Mouse (Mus musculus): Measurements from ENCODE around the gene Slc3a1. TPM values are rescaled to one million over a fixed set of nuclear protein-coding genes. Genes with fewer than 3 reads are reported as not detected.

The Slc3a1 gene
- polyA plus RNA-seq, 1 experiment from 2014 or later: 0.14 TPM

DNA sequence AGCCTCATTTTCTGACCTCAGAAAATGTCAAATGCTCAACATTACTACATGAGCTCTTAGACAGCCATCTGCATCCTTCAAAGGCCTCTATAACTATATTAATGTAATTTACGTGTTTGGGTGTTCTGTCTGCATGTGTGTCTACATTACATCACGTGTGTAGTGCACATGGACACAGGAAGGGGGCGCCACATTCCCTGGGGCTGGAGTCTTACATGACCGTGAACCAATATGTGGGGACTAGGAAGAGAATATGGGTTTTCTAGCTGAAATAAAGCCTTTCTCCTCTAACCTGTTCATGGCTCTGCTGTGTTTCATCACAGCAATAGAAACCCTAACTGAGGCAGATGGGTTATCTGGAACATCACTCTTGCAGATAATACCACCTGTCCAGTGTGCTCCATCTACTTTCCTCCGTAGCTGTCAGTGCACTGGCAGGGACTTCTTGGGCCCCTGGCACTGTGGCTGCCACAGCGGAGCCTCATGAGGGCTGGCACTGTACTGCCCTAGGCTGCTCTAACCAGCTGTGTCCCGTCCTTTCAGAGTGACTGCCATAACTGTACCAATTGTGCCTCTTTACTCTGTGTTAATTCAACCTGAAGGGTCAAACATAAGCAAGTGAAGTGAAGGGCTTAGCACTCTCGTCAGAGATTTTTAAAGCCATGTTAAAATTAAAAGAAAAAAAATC is 43.1 kb downstream of the Slc3a1 start:
- Histone ChIP-seq H3K4me3 (replicated peaks) (no peak overlapping the region), H3K4me1 (peaks cover 3% of the 10 kb centered on the region), H3K27me3 (replicated peaks) (no peaks in the 10 kb centered on the region), H3K36me3 (peaks cover 71% of the 10 kb centered on the region), H3K4me2 (no peak overlapping the region), H3K27ac (replicated peaks) (no peak overlapping the region), H3K9me3 (replicated peaks) (no peaks in the 10 kb centered on the region), H3K9ac (replicated peaks) (no peak overlapping the region)
- no peak for ATAC-seq (ENCODE audit: low FRiP score)
- WGBS: 74% methylated on average over 8 of the region's 8 CpGs

DNA sequence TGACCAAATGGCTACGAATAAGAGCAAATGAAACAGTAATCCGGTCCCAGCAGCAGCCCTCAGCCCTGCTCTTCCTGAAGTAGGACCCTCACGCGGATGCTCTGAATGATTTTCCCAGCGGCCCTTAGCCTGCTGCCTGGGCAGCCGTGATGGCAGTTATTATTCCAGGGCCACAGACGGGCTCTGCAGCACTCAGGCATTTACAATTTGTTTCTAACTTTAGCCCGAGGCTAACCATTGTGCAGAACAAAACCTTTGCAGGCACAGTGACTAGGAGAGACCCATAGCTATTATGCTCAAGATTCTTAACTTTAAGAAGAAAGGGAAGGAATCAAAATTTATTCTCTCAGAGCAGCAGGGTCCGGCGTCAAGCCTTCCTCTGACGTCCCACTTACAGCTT is 44.2 kb downstream of the Slc3a1 start:
- H3K27me3 ChIP-seq (replicated peaks): no peaks in the 10 kb centered on the region
- no peak overlapping the region for H3K27ac ChIP-seq (replicated peaks)
- H3K4me1 ChIP-seq: peaks cover 3% of the 10 kb centered on the region
- H3K9me3 ChIP-seq (replicated peaks): no peaks in the 10 kb centered on the region
- no peak overlapping the region for H3K9ac ChIP-seq (replicated peaks)
- H3K36me3 ChIP-seq: peaks cover 70% of the 10 kb centered on the region
- WGBS: 23% methylated on average over 11 of the region's 11 CpGs
- H3K4me3 ChIP-seq (replicated peaks): no peak overlapping the region
- no peak overlapping the region for H3K4me2 ChIP-seq
- no peak for ATAC-seq (ENCODE audit: low FRiP score)

- Histone ChIP-seq H3K9ac (replicated peaks) (no peak overlapping the region), H3K27me3 (replicated peaks) (no peaks in the 10 kb centered on the region), H3K4me3 (replicated peaks) (no peak overlapping the region), H3K4me1 (peaks cover 3% of the 10 kb centered on the region), H3K4me2 (no peak overlapping the region), H3K27ac (replicated peaks) (no peak overlapping the region), H3K9me3 (replicated peaks) (no peaks in the 10 kb centered on the region), H3K36me3 (peaks cover 73% of the 10 kb centered on the region)
- ATAC-seq (ENCODE audit: low FRiP score): no peak
- 31% methylated on average over 7 of the region's 7 CpGs for WGBS
Measured at GRCm38 (mm10) chr17:85073214-85073613, 45.0 kb downstream of the Slc3a1 start.

DNA sequence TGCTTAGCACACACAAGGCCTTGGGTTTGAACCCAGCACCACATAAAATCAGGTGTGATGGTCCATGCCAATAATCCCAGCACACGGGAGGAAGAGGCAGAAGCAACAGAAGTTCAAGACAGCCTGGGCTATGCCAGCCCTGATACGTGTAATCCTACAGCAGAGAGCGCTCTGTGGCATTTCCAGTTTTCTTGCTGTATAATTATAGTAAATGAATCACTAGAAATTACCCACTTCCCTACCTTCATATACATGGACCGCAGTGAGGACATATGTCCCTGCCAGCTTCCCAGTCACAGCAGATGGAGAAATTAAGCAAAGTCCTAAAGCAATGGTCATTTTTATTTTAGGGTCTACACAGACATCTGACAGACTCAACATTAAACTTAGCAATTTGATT is 45.9 kb downstream of the Slc3a1 start:
- H3K4me1 ChIP-seq: peaks cover 3% of the 10 kb centered on the region
- H3K27ac ChIP-seq (replicated peaks): no peak overlapping the region
- no peaks in the 10 kb centered on the region for H3K9me3 ChIP-seq (replicated peaks)
- no peak overlapping the region for H3K4me2 ChIP-seq
- 97% methylated on average over 4 of the region's 4 CpGs for WGBS
- ATAC-seq (ENCODE audit: low FRiP score): no peak
- H3K4me3 ChIP-seq (replicated peaks): no peak overlapping the region
- no peak overlapping the region for H3K9ac ChIP-seq (replicated peaks)
- H3K36me3 ChIP-seq: peaks cover 73% of the 10 kb centered on the region
- H3K27me3 ChIP-seq (replicated peaks): no peaks in the 10 kb centered on the region

DNA sequence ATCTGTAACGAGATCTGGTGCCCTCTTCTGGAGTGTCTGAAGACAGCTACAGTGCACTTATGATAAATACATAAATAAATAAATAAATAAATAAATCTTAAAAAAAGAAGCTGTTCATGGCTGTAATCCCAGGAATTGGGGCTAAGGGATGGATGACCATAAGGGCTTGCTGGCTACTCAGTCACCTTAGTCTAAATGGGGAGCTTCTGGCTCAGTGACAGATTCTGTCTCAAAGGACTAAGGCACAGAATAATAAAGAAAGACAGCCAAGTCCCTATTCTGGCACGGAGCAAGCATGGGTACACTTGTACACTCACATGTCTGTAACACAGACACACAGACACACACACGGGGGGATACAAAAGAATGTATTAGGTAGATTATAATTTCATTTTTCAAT is 51.1 kb downstream of the Slc3a1 start:
- Histone ChIP-seq H3K4me2 (no peak overlapping the region), H3K9ac (replicated peaks) (no peak overlapping the region), H3K4me1 (no peaks in the 10 kb centered on the region), H3K4me3 (replicated peaks) (no peak overlapping the region), H3K27ac (replicated peaks) (no peak overlapping the region), H3K27me3 (replicated peaks) (no peaks in the 10 kb centered on the region), H3K9me3 (replicated peaks) (no peaks in the 10 kb centered on the region), H3K36me3 (peaks cover 65% of the 10 kb centered on the region)
- WGBS: 77% methylated on average over 3 of the region's 3 CpGs
- no peak for ATAC-seq (ENCODE audit: low FRiP score)

- ATAC-seq (ENCODE audit: low FRiP score): no peak
- H3K36me3 ChIP-seq: peaks cover 55% of the 10 kb centered on the region
- no peaks in the 10 kb centered on the region for H3K4me1 ChIP-seq
- H3K9me3 ChIP-seq (replicated peaks): no peaks in the 10 kb centered on the region
- no peak overlapping the region for H3K4me2 ChIP-seq
- no peak overlapping the region for H3K4me3 ChIP-seq (replicated peaks)
- H3K9ac ChIP-seq (replicated peaks): no peak overlapping the region
- 97% methylated on average over 11 of the region's 11 CpGs for WGBS
- no peaks in the 10 kb centered on the region for H3K27me3 ChIP-seq (replicated peaks)
- H3K27ac ChIP-seq (replicated peaks): no peak overlapping the region
Measured at GRCm38 (mm10) chr17:85080781-85081180, 52.6 kb downstream of the Slc3a1 start.

GRCm38 (mm10) chr17:85085335-85085734 is 57.2 kb downstream of the Slc3a1 start:
- WGBS: 98% methylated on average over 2 of the region's 2 CpGs
- Histone ChIP-seq H3K4me3 (replicated peaks) (no peak overlapping the region), H3K9me3 (replicated peaks) (no peaks in the 10 kb centered on the region), H3K36me3 (peaks cover 20% of the 10 kb centered on the region), H3K27ac (replicated peaks) (no peak overlapping the region), H3K4me1 (peaks cover 21% of the 10 kb centered on the region), H3K9ac (replicated peaks) (no peak overlapping the region), H3K4me2 (no peak overlapping the region), H3K27me3 (replicated peaks) (no peaks in the 10 kb centered on the region)
- no peak for ATAC-seq (ENCODE audit: low FRiP score)

DNA sequence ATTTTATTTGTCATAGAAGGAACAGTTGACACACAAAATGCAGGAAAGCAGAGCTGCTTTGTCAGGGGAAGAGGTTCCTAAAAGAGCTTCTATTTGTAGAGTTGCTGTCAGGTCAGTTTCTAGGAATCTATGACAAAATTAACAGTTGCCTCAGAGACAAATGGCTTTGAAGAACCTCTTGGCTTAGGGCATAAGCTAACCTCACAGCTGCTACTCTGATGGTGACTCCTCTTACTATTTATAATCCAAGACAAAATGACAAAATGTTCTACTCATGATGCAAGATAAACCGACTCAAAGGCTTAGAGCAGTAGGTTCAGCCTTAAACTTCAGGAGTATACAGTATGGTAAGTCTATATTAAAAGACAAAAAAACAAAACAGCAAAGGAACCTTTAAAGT is 58.3 kb downstream of the Slc3a1 start:
- 91% methylated on average over 1 of the region's 1 CpGs for WGBS
- Histone ChIP-seq H3K9ac (replicated peaks) (no peak overlapping the region), H3K4me2 (no peak overlapping the region)

DNA sequence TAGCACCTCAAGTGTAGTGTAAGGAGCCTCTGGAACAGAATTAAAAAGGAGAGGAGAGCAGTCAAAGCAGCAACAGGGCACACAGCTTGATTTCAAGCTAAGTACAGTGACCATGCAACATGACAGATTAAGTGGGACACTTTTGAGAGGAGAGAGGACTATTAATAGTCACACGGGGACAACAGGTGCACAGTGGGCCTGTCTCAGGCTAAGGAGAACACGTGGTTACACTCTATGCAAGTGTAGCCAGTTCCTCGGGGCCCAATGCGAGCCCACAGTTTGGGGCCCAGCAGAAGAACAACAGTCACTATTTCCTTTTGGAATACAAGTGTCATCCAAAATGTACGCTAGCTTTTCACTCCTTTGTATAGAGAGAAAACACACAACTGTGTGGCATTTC is 59.4 kb downstream of the Slc3a1 start:
- 94% methylated on average over 5 of the region's 5 CpGs for WGBS
- Histone ChIP-seq H3K4me3 (replicated peaks) (no peak overlapping the region), H3K27me3 (replicated peaks) (no peaks in the 10 kb centered on the region), H3K27ac (replicated peaks) (no peak overlapping the region), H3K4me2 (no peak overlapping the region), H3K9ac (replicated peaks) (no peak overlapping the region), H3K36me3 (peaks cover 4% of the 10 kb centered on the region; the same call in 1 of the 2 replicates), H3K9me3 (replicated peaks) (no peaks in the 10 kb centered on the region), H3K4me1 (peaks cover 31% of the 10 kb centered on the region)
- ATAC-seq (ENCODE audit: low FRiP score): no peak

More for the DNA sequence above, 58.3 kb downstream of the Slc3a1 start:
- Histone ChIP-seq H3K9me3 (replicated peaks) (no peaks in the 10 kb centered on the region), H3K36me3 (peaks cover 10% of the 10 kb centered on the region), H3K4me3 (replicated peaks) (no peak overlapping the region), H3K27ac (replicated peaks) (no peak overlapping the region), H3K27me3 (replicated peaks) (no peaks in the 10 kb centered on the region), H3K4me1 (peaks cover 25% of the 10 kb centered on the region)
- no peak for ATAC-seq (ENCODE audit: low FRiP score)

DNA sequence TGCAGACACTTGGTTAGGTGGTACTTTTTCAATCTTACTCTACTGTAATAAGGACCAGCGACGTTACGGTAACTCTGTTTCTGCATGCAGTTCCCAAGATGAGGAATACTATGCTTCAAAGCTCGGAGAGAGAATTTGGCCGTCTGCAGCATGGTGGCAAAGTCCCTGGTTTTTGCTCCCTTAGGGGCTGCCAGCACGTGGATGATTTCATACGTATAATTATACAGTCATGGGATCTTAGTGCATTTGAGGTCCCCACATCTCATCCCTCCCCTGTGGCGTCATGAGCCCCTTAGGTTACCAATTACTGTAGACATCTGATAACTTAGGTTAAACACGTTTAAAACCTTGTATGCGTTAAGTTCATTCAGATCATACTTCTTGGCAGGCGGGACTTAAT is 60.2 kb downstream of the Slc3a1 start:
- peaks cover 31% of the 10 kb centered on the region for H3K4me1 ChIP-seq
- no peak overlapping the region for H3K27ac ChIP-seq (replicated peaks)
- no peak for ATAC-seq (ENCODE audit: low FRiP score)
- H3K4me3 ChIP-seq (replicated peaks): peak overlapping the region; percentile 98; the same call in 1 of the 2 replicates
- H3K27me3 ChIP-seq (replicated peaks): no peaks in the 10 kb centered on the region
- H3K9ac ChIP-seq (replicated peaks): no peak overlapping the region
- no peaks in the 10 kb centered on the region for H3K9me3 ChIP-seq (replicated peaks)
- H3K4me2 ChIP-seq: peak overlapping the region; percentile 76
- H3K36me3 ChIP-seq: peaks cover 4% of the 10 kb centered on the region; the same call in 1 of the 2 replicates
- 88% methylated on average over 11 of the region's 11 CpGs for WGBS

DNA sequence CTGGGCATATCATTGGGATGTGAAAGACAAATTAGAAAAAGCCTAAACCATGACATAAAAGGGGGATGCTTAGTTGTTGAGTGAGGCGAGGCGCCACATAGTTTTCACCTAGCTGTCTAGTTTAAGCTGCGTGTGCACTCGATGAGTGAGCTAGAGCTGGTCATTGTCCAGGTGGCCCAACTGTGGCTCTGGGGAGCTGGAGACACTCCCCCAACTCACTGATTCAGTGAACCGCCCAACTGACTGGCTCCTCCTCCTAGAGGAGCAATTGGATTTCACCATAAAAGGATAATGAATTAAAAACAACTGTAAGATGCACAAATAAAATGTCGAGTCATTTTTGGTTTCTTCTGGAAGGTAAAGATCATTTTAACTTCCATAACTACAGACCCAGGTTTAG is 60.8 kb downstream of the Slc3a1 start:
- Histone ChIP-seq H3K9me3 (replicated peaks) (no peaks in the 10 kb centered on the region), H3K4me2 (peak overlapping the region; percentile 76), H3K4me1 (peaks cover 31% of the 10 kb centered on the region), H3K4me3 (replicated peaks) (peak overlapping the region; percentile 98), H3K27me3 (replicated peaks) (no peaks in the 10 kb centered on the region), H3K27ac (replicated peaks) (peak overlapping the region; percentile 94; the same call in 1 of the 2 replicates), H3K36me3 (peaks cover 1% of the 10 kb centered on the region; the same call in 1 of the 2 replicates), H3K9ac (replicated peaks) (peak overlapping the region; percentile 83)
- no peak for ATAC-seq (ENCODE audit: low FRiP score)
- WGBS: 52% methylated on average over 6 of the region's 6 CpGs

DNA sequence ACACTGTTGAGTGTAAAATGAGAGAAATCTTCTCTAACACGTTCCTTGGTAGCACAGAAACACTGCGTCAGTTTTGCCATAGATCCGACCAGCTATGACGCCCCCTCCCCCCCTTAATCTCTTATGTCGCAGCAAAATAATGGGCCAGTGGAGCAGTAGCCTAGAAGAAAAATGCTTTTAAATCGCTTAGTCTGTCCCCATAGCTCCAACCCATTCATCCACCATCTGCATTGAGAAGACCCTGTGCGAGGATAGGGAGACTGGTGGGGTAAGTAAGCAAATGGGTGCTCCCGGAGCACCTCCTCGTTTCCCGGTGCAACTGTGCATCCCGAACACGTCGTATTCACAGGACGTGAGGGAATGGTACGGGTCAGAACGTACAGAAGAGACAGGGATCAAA is 61.4 kb downstream of the Slc3a1 start:
- ATAC-seq (ENCODE audit: low FRiP score): peak; percentile 34
- WGBS: under 1% methylated on average over 16 of the region's 16 CpGs
- Histone ChIP-seq H3K4me2 (peak overlapping the region; percentile 76), H3K4me3 (replicated peaks) (peak overlapping the region; percentile 98), H3K9me3 (replicated peaks) (no peaks in the 10 kb centered on the region), H3K27me3 (replicated peaks) (no peaks in the 10 kb centered on the region), H3K36me3 (no peaks in the 10 kb centered on the region), H3K27ac (replicated peaks) (peak overlapping the region; percentile 94), H3K4me1 (peaks cover 31% of the 10 kb centered on the region), H3K9ac (replicated peaks) (peak overlapping the region; percentile 83)

Data from neural tube, embryonic 15.5 days (tissue).